Mouse (Mus musculus) liver, postnatal 0 days (tissue): ENCODE measurements around the gene Col28a1.

Experiments used
- CTCF ChIP-seq: sonication (generic); IDR thresholded peaks from 2 replicates; pipeline ENCODE4 v1.5.1; 2016; ENCODE audit warnings: antibody characterized with exemption, low read depth
- EP300 ChIP-seq: IDR thresholded peaks from 2 replicates; pipeline ENCODE4 v1.6.1; 2016; ENCODE audit warnings: antibody characterized with exemption, low read depth, mild to moderate bottlenecking

DNA sequence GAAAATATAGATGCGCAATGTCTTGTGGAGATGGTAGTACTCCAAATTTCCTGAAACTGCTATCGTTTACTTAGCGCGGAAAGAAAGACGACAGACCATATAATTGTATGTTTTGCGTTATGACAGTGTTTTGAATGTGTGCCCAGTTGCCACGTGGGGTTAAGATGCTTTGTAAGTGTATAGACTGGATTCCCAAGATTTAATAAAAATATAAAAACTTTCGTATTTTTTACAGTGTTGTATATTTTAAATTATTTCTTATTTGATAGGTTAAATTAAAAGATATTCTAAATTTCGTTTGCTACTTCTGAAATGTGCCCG is 17.4 kb upstream of the Col28a1 start:
- TF ChIP-seq CTCF: no peak
- TF ChIP-seq EP300: no peak
